Mouse (Mus musculus): Measurements from ENCODE around the gene Saysd1. TPM values are rescaled to one million over a fixed set of nuclear protein-coding genes. Genes with fewer than 3 reads are reported as not detected.

The Saysd1 gene
- polyA plus RNA-seq, 1 experiment from 2014 or later = 14.6 TPM

GRCm38 (mm10) chr14:20047814-20048480, 90.4 kb downstream of the Saysd1 start:
- Histone ChIP-seq H3K27me3 (replicated peaks; ENCODE audit: control insufficient read depth, insufficient read depth, low read length) (no peaks in the 10 kb centered on the region), H3K4me2 (ENCODE audit: low read depth, low read length) (no peak overlapping the region), H3K4me3 (ENCODE audit: low read depth, low read length) (no peak overlapping the region), H3K9ac (ENCODE audit: low read depth, low read length) (no peak overlapping the region), H3K4me1 (ENCODE audit: control insufficient read depth, insufficient read depth, low read length) (no peaks in the 10 kb centered on the region), H3K27ac (replicated peaks; ENCODE audit: low read depth, low read length) (no peak overlapping the region), H3K9me3 (ENCODE audit: control insufficient read depth, low read length) (no peaks in the 10 kb centered on the region), H3K36me3 (ENCODE audit: control insufficient read depth, insufficient read depth, low read length) (no peaks in the 10 kb centered on the region)
- WGBS = 41% methylated on average over 3 of the region's 3 CpGs
- peak; percentile 61 for DNase-seq (ENCODE audit: low spot score)
- peak; percentile 91 for ATAC-seq (ENCODE audit: low read depth)

GRCm38 (mm10) chr14:20047291-20047690, 91.0 kb downstream of the Saysd1 start:
- ATAC-seq (ENCODE audit: low read depth) = no peak
- Histone ChIP-seq H3K27ac (replicated peaks; ENCODE audit: low read depth, low read length) (no peak overlapping the region), H3K4me3 (ENCODE audit: low read depth, low read length) (no peak overlapping the region), H3K4me1 (ENCODE audit: control insufficient read depth, insufficient read depth, low read length) (no peaks in the 10 kb centered on the region), H3K36me3 (ENCODE audit: control insufficient read depth, insufficient read depth, low read length) (no peaks in the 10 kb centered on the region), H3K9ac (ENCODE audit: low read depth, low read length) (no peak overlapping the region), H3K4me2 (ENCODE audit: low read depth, low read length) (no peak overlapping the region), H3K9me3 (ENCODE audit: control insufficient read depth, low read length) (no peaks in the 10 kb centered on the region), H3K27me3 (replicated peaks; ENCODE audit: control insufficient read depth, insufficient read depth, low read length) (no peaks in the 10 kb centered on the region)
- 52% methylated on average over 2 of the region's 2 CpGs for WGBS
- no peak for DNase-seq (ENCODE audit: low spot score)

DNA sequence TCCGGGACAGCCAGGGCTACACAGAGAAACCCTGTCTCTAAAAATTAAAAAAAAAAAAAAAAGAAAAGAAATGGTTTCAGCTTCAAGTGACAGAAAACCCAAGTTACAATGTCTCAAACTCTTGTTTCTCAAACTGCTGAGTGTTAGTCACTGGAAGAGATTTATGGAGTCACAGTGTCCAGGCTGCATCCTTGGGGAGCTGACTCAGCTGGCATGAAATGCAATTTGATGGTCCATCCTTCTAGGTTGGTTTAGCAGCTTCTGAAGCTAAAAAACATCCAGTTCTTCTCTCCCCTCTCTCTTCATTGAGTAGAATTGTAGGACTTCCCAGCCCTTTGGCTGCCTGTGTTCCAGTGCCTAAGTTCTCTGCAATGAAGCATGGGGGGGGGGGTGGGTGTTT, 94.3 kb downstream of the Saysd1 start:
- H3K27me3 ChIP-seq (replicated peaks; ENCODE audit: control insufficient read depth, insufficient read depth, low read length) = no peaks in the 10 kb centered on the region

DNA sequence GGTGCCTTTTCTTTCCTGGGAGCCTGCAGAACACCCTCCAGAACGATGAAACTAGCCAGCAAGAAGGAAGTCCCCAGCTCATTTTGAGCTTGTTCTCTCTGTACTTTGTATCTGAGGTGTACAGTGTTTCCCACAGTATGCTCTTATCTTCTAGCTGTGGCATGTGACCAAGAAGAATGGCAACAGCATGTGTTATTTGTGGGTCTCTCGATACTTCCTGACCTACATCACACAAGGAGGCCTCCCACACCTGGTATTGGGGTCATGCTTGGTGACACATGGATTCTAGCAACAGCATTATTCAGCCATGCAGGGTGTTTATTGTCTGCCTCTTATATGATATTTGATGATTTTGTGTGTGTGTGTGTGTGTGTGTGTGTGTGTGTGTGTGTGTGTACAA, 96.5 kb downstream of the Saysd1 start:
- H3K27ac ChIP-seq (replicated peaks; ENCODE audit: low read depth, low read length) = no peak overlapping the region
- no peaks in the 10 kb centered on the region for H3K27me3 ChIP-seq (replicated peaks; ENCODE audit: control insufficient read depth, insufficient read depth, low read length)
- no peaks in the 10 kb centered on the region for H3K9me3 ChIP-seq (ENCODE audit: control insufficient read depth, low read length)
- H3K9ac ChIP-seq (ENCODE audit: low read depth, low read length) = no peak overlapping the region
- H3K4me1 ChIP-seq (ENCODE audit: control insufficient read depth, insufficient read depth, low read length) = no peaks in the 10 kb centered on the region
- H3K36me3 ChIP-seq (ENCODE audit: control insufficient read depth, insufficient read depth, low read length) = no peaks in the 10 kb centered on the region
- DNase-seq (ENCODE audit: low spot score) (no peak), ATAC-seq (ENCODE audit: low read depth) (no peak)
- no peak overlapping the region for H3K4me3 ChIP-seq (ENCODE audit: low read depth, low read length)
- no peak overlapping the region for H3K4me2 ChIP-seq (ENCODE audit: low read depth, low read length)
- WGBS = 77% methylated on average over 2 of the region's 2 CpGs

More for the DNA sequence above, 94.3 kb downstream of the Saysd1 start:
- no peak overlapping the region for H3K4me2 ChIP-seq (ENCODE audit: low read depth, low read length)
- DNase-seq (ENCODE audit: low spot score) = no peak
- no peak for ATAC-seq (ENCODE audit: low read depth)
- H3K4me1 ChIP-seq (ENCODE audit: control insufficient read depth, insufficient read depth, low read length) = no peaks in the 10 kb centered on the region
- 73% methylated on average over 1 of the region's 1 CpGs for WGBS
- no peaks in the 10 kb centered on the region for H3K9me3 ChIP-seq (ENCODE audit: control insufficient read depth, low read length)
- no peak overlapping the region for H3K4me3 ChIP-seq (ENCODE audit: low read depth, low read length)
- H3K27ac ChIP-seq (replicated peaks; ENCODE audit: low read depth, low read length) = no peak overlapping the region
- no peak overlapping the region for H3K9ac ChIP-seq (ENCODE audit: low read depth, low read length)
- no peaks in the 10 kb centered on the region for H3K36me3 ChIP-seq (ENCODE audit: control insufficient read depth, insufficient read depth, low read length)

DNA sequence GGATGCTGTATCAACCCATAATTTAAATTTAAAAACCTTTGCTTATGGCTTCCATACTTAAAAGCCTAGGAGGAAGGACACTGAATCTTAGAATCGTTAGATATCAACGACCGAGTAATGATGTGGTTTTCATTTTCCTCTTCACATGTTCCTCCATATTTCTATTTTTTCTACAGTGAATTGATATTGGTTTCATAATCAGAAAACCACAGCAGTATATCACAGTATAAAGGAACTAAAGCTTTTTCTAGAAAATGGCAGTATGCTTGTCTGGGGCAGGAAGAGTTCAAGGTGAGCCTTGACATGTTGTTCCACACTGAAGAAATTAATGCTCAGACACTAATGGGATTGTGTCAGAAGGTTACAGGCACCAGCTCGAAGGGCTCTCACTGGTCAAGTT, 97.4 kb downstream of the Saysd1 start:
- WGBS = 85% methylated on average over 4 of the region's 4 CpGs

DNA sequence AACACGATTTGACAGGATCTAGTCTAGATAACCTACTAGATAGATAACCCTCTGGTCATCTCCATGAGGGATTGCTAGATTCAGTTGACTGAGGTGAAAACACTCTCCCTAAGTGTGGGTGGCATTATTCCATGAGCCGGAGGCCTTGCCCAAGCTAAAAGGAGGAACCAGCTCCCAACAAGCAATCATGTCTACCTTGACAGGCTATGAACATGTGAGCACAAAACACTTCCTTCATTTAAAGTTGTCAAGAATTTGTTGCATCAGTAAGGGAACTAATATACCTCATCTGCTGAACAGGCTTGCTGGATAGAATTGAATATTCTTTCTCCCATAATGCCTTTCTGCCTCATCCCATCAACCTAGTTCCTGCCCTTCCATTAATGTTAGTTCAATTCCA, 98.5 kb downstream of the Saysd1 start:
- 88% methylated on average over 2 of the region's 2 CpGs for WGBS
- ATAC-seq (ENCODE audit: low read depth) = no peak
- no peaks in the 10 kb centered on the region for H3K4me1 ChIP-seq (ENCODE audit: control insufficient read depth, insufficient read depth, low read length)

More for the DNA sequence above, 97.4 kb downstream of the Saysd1 start:
- ATAC-seq (ENCODE audit: low read depth) (no peak), DNase-seq (ENCODE audit: low spot score) (no peak)
- Histone ChIP-seq H3K4me3 (ENCODE audit: low read depth, low read length) (no peak overlapping the region), H3K36me3 (ENCODE audit: control insufficient read depth, insufficient read depth, low read length) (no peaks in the 10 kb centered on the region), H3K4me1 (ENCODE audit: control insufficient read depth, insufficient read depth, low read length) (no peaks in the 10 kb centered on the region), H3K27ac (replicated peaks; ENCODE audit: low read depth, low read length) (no peak overlapping the region), H3K9me3 (ENCODE audit: control insufficient read depth, low read length) (no peaks in the 10 kb centered on the region), H3K4me2 (ENCODE audit: low read depth, low read length) (no peak overlapping the region), H3K27me3 (replicated peaks; ENCODE audit: control insufficient read depth, insufficient read depth, low read length) (no peaks in the 10 kb centered on the region), H3K9ac (ENCODE audit: low read depth, low read length) (no peak overlapping the region)

GRCm38 (mm10) chr14:20032738-20033116, 105.6 kb downstream of the Saysd1 start:
- Histone ChIP-seq H3K9me3 (ENCODE audit: control insufficient read depth, low read length) (no peaks in the 10 kb centered on the region), H3K4me2 (ENCODE audit: low read depth, low read length) (no peak overlapping the region), H3K27ac (replicated peaks; ENCODE audit: low read depth, low read length) (no peak overlapping the region), H3K4me1 (ENCODE audit: control insufficient read depth, insufficient read depth, low read length) (no peaks in the 10 kb centered on the region), H3K9ac (ENCODE audit: low read depth, low read length) (no peak overlapping the region), H3K27me3 (replicated peaks; ENCODE audit: control insufficient read depth, insufficient read depth, low read length) (no peaks in the 10 kb centered on the region), H3K36me3 (ENCODE audit: control insufficient read depth, insufficient read depth, low read length) (no peaks in the 10 kb centered on the region), H3K4me3 (ENCODE audit: low read depth, low read length) (no peak overlapping the region)
- ATAC-seq (ENCODE audit: low read depth) = no peak
- no peak for DNase-seq (ENCODE audit: low spot score)
- WGBS = 65% methylated on average over 1 of the region's 3 CpGs

More for the DNA sequence above, 98.5 kb downstream of the Saysd1 start:
- no peak for DNase-seq (ENCODE audit: low spot score)
- no peaks in the 10 kb centered on the region for H3K36me3 ChIP-seq (ENCODE audit: control insufficient read depth, insufficient read depth, low read length)
- H3K27me3 ChIP-seq (replicated peaks; ENCODE audit: control insufficient read depth, insufficient read depth, low read length) = no peaks in the 10 kb centered on the region
- H3K9me3 ChIP-seq (ENCODE audit: control insufficient read depth, low read length) = no peaks in the 10 kb centered on the region
- H3K4me3 ChIP-seq (ENCODE audit: low read depth, low read length) = no peak overlapping the region
- no peak overlapping the region for H3K27ac ChIP-seq (replicated peaks; ENCODE audit: low read depth, low read length)
- H3K9ac ChIP-seq (ENCODE audit: low read depth, low read length) = no peak overlapping the region
- H3K4me2 ChIP-seq (ENCODE audit: low read depth, low read length) = no peak overlapping the region

- Histone ChIP-seq H3K9ac (ENCODE audit: low read depth, low read length) (no peak overlapping the region), H3K36me3 (ENCODE audit: control insufficient read depth, insufficient read depth, low read length) (no peaks in the 10 kb centered on the region), H3K27me3 (replicated peaks; ENCODE audit: control insufficient read depth, insufficient read depth, low read length) (no peaks in the 10 kb centered on the region), H3K4me3 (ENCODE audit: low read depth, low read length) (no peak overlapping the region), H3K4me1 (ENCODE audit: control insufficient read depth, insufficient read depth, low read length) (no peaks in the 10 kb centered on the region), H3K4me2 (ENCODE audit: low read depth, low read length) (no peak overlapping the region), H3K27ac (replicated peaks; ENCODE audit: low read depth, low read length) (no peak overlapping the region), H3K9me3 (ENCODE audit: control insufficient read depth, low read length) (no peaks in the 10 kb centered on the region)
- 76% methylated on average over 19 of the region's 19 CpGs for WGBS
- no peak for ATAC-seq (ENCODE audit: low read depth)
- DNase-seq (ENCODE audit: low spot score) = no peak
Observed at GRCm38 (mm10) chr14:20032016-20032737, 106.2 kb downstream of the Saysd1 start.

GRCm38 (mm10) chr14:20029606-20030005, 108.7 kb downstream of the Saysd1 start:
- WGBS = 40% methylated on average over 3 of the region's 3 CpGs
- no peaks in the 10 kb centered on the region for H3K36me3 ChIP-seq (ENCODE audit: control insufficient read depth, insufficient read depth, low read length)
- H3K27me3 ChIP-seq (replicated peaks; ENCODE audit: control insufficient read depth, insufficient read depth, low read length) = no peaks in the 10 kb centered on the region
- H3K4me1 ChIP-seq (ENCODE audit: control insufficient read depth, insufficient read depth, low read length) = no peaks in the 10 kb centered on the region
- H3K4me2 ChIP-seq (ENCODE audit: low read depth, low read length) = no peak overlapping the region
- H3K27ac ChIP-seq (replicated peaks; ENCODE audit: low read depth, low read length) = no peak overlapping the region
- ATAC-seq (ENCODE audit: low read depth) (no peak), DNase-seq (ENCODE audit: low spot score) (no peak)
- H3K9me3 ChIP-seq (ENCODE audit: control insufficient read depth, low read length) = no peaks in the 10 kb centered on the region
- H3K4me3 ChIP-seq (ENCODE audit: low read depth, low read length) = no peak overlapping the region
- H3K9ac ChIP-seq (ENCODE audit: low read depth, low read length) = no peak overlapping the region
